Mouse (Mus musculus) brain, embryonic 14.5 days (tissue): Measurements from ENCODE around the gene Cttnbp2.

Experiments used
- CTCF ChIP-seq: fragments of 200-500 bp; IDR thresholded peaks from 2 replicates; pipeline ENCODE4 v1.5.1; 2012; ENCODE audit warnings: inconsistent platforms, mild to moderate bottlenecking, moderate library complexity, borderline replicate concordance; ENCODE audit not compliant: insufficient read depth, insufficient read length; ENCODE audit errors: extremely low read depth
- POLR2A ChIP-seq: fragments of 200-500 bp; IDR thresholded peaks from 2 replicates; pipeline ENCODE4 v1.6.1; 2012; ENCODE audit warnings: mild to moderate bottlenecking, inconsistent platforms, borderline replicate concordance; ENCODE audit not compliant: poor library complexity, insufficient read depth, insufficient read length, severe bottlenecking; ENCODE audit errors: extremely low read depth

GRCm38 (mm10) chr6:18469206-18469605, 45.4 kb downstream of the Cttnbp2 start:
- TF ChIP-seq POLR2A (no peak), CTCF (no peak)
